Mouse (Mus musculus) kidney, embryonic 16.5 days (tissue): ENCODE data around the gene Gpnmb. TPM values are rescaled to one million over a fixed set of nuclear protein-coding genes. Genes with fewer than 3 reads are reported as not detected.

ENCODE experiments used
- ATAC-seq: fragments of 200-750 bp; cut with Nextera tagmentation; 2 replicates; pipeline ENCODE4 v1.8.0; 2017; ENCODE audit warnings: moderate TSS enrichment; ENCODE audit not compliant: low FRiP score, low TSS enrichment
- H3K27ac ChIP-seq: fragments of 300-500 bp; sonication (generic); 2 replicates; pipeline ENCODE4 v1.5.1; 2014; ENCODE audit warnings: low read length
- H3K27me3 ChIP-seq: fragments of 300-500 bp; sonication (generic); 2 replicates; pipeline ENCODE4 v1.6.1; 2014; ENCODE audit warnings: low read length, control low read depth, mixed read lengths; ENCODE audit not compliant: insufficient read depth
- H3K36me3 ChIP-seq: fragments of 300-500 bp; sonication (generic); 2 replicates; pipeline ENCODE4 v1.6.1; 2014; ENCODE audit warnings: low read length, control low read depth, mixed read lengths; ENCODE audit not compliant: insufficient read depth
- H3K4me1 ChIP-seq: fragments of 300-500 bp; sonication (generic); 2 replicates; pipeline ENCODE4 v1.6.1; 2014; ENCODE audit warnings: low read length, control low read depth, mixed read lengths; ENCODE audit not compliant: insufficient read depth
- H3K4me2 ChIP-seq: fragments of 300-500 bp; sonication (generic); replicated peaks from 2 replicates; pipeline ENCODE4 v1.6.1; 2014; ENCODE audit warnings: low read depth, low read length
- H3K4me3 ChIP-seq: fragments of 300-500 bp; sonication (generic); 2 replicates; pipeline ENCODE4 v1.5.1; 2014; ENCODE audit warnings: mild to moderate bottlenecking, low read length
- H3K9ac ChIP-seq: fragments of 300-500 bp; sonication (generic); replicated peaks from 2 replicates; pipeline ENCODE4 v1.6.1; 2014; ENCODE audit warnings: low read length
- H3K9me3 ChIP-seq: fragments of 300-500 bp; sonication (generic); 2 replicates; pipeline ENCODE4 v1.6.1; 2016; ENCODE audit warnings: low read length, control low read depth
- WGBS: fragments of 180-500 bp; shearing (Covaris S2); extraction: QIAGEN DNeasy Blood & Tissue Kit; methylation state at CpG from one replicate; pipeline ENCODE4 v1.1.7; 2014; 5-methylcytosine and 5-hydroxymethylcytosine counted together
- polyA plus RNA-seq: library from polyadenylated mRNA; unstranded; fragments of >200 nt; fragmentation: Nextera tagmentation; extraction: Ambion mirVana; gene quantifications from 2 replicates; pipeline ENCODE4 v1.2.1, GENCODE M21; 2015

Gpnmb gene
- polyA plus RNA-seq, 1 experiment from 2014 or later: 0.39 TPM

- ATAC-seq: no peak
- Histone ChIP-seq H3K4me1 (peaks cover 9% of the 10 kb centered on the region; the same call in 1 of the 2 replicates), H3K27me3 (no peaks in the 10 kb centered on the region), H3K4me2 (no peak overlapping the region), H3K27ac (no peak overlapping the region), H3K9ac (no peak overlapping the region), H3K4me3 (no peak overlapping the region), H3K9me3 (peaks cover 4% of the 10 kb centered on the region), H3K36me3 (no peaks in the 10 kb centered on the region)
- WGBS: 90% methylated on average over 1 of the region's 1 CpGs
Observed at GRCm38 (mm10) chr6:49009665-49010064, 26.7 kb upstream of the Gpnmb start.

- Histone ChIP-seq H3K36me3 (no peaks in the 10 kb centered on the region), H3K4me3 (no peak overlapping the region), H3K9ac (no peak overlapping the region), H3K27ac (no peak overlapping the region), H3K4me1 (peaks cover 9% of the 10 kb centered on the region; the same call in 1 of the 2 replicates), H3K9me3 (peaks cover 4% of the 10 kb centered on the region), H3K4me2 (no peak overlapping the region), H3K27me3 (no peaks in the 10 kb centered on the region)
- ATAC-seq: no peak
- 74% methylated on average over 5 of the region's 5 CpGs for WGBS
Observed at GRCm38 (mm10) chr6:49011191-49011590, 25.2 kb upstream of the Gpnmb start.

- Histone ChIP-seq H3K36me3 (no peaks in the 10 kb centered on the region), H3K9ac (no peak overlapping the region), H3K4me2 (no peak overlapping the region), H3K4me1 (peaks cover 9% of the 10 kb centered on the region; the same call in 1 of the 2 replicates), H3K4me3 (no peak overlapping the region), H3K9me3 (peaks cover 4% of the 10 kb centered on the region), H3K27ac (no peak overlapping the region), H3K27me3 (no peaks in the 10 kb centered on the region)
- ATAC-seq: no peak
- 85% methylated on average over 4 of the region's 4 CpGs for WGBS
Observed at GRCm38 (mm10) chr6:49013023-49013422, 23.3 kb upstream of the Gpnmb start.

GRCm38 (mm10) chr6:49013458-49013857 is 22.9 kb upstream of the Gpnmb start:
- H3K36me3 ChIP-seq: no peaks in the 10 kb centered on the region
- H3K9ac ChIP-seq: no peak overlapping the region
- H3K4me2 ChIP-seq: no peak overlapping the region
- no peaks in the 10 kb centered on the region for H3K27me3 ChIP-seq
- WGBS: 74% methylated on average over 3 of the region's 3 CpGs
- H3K4me3 ChIP-seq: no peak overlapping the region
- ATAC-seq: no peak
- no peak overlapping the region for H3K27ac ChIP-seq
- H3K4me1 ChIP-seq: peaks cover 6% of the 10 kb centered on the region; the same call in 1 of the 2 replicates
- peaks cover 4% of the 10 kb centered on the region for H3K9me3 ChIP-seq

- 54% methylated on average over 12 of the region's 12 CpGs for WGBS
- H3K4me2 ChIP-seq: no peak overlapping the region
- no peaks in the 10 kb centered on the region for H3K9me3 ChIP-seq
- no peak for ATAC-seq
- no peaks in the 10 kb centered on the region for H3K36me3 ChIP-seq
- H3K4me1 ChIP-seq: no peaks in the 10 kb centered on the region
- H3K4me3 ChIP-seq: no peak overlapping the region
- H3K27ac ChIP-seq: no peak overlapping the region
- H3K27me3 ChIP-seq: no peaks in the 10 kb centered on the region
- no peak overlapping the region for H3K9ac ChIP-seq
Observed at GRCm38 (mm10) chr6:49017150-49017549, 19.2 kb upstream of the Gpnmb start.

GRCm38 (mm10) chr6:49019341-49019740 is 17.0 kb upstream of the Gpnmb start:
- Histone ChIP-seq H3K4me3 (no peak overlapping the region), H3K9me3 (no peaks in the 10 kb centered on the region), H3K27ac (no peak overlapping the region), H3K4me2 (no peak overlapping the region), H3K9ac (no peak overlapping the region), H3K4me1 (no peaks in the 10 kb centered on the region), H3K27me3 (no peaks in the 10 kb centered on the region), H3K36me3 (no peaks in the 10 kb centered on the region)
- 94% methylated on average over 1 of the region's 1 CpGs for WGBS
- ATAC-seq: no peak

GRCm38 (mm10) chr6:49021141-49022012 is 15.0 kb upstream of the Gpnmb start:
- ATAC-seq: no peak
- no peak overlapping the region for H3K9ac ChIP-seq
- H3K4me2 ChIP-seq: no peak overlapping the region
- no peaks in the 10 kb centered on the region for H3K27me3 ChIP-seq
- no peak overlapping the region for H3K4me3 ChIP-seq
- H3K36me3 ChIP-seq: no peaks in the 10 kb centered on the region
- 58% methylated on average over 14 of the region's 14 CpGs for WGBS
- H3K4me1 ChIP-seq: no peaks in the 10 kb centered on the region
- no peak overlapping the region for H3K27ac ChIP-seq
- no peaks in the 10 kb centered on the region for H3K9me3 ChIP-seq

- Histone ChIP-seq H3K9ac (no peak overlapping the region), H3K4me2 (no peak overlapping the region), H3K9me3 (no peaks in the 10 kb centered on the region), H3K27me3 (no peaks in the 10 kb centered on the region), H3K27ac (no peak overlapping the region), H3K4me1 (no peaks in the 10 kb centered on the region), H3K36me3 (no peaks in the 10 kb centered on the region), H3K4me3 (no peak overlapping the region)
- 85% methylated on average over 2 of the region's 2 CpGs for WGBS
- no peak for ATAC-seq
Observed at GRCm38 (mm10) chr6:49022384-49022783, 14.0 kb upstream of the Gpnmb start.

GRCm38 (mm10) chr6:49023315-49023714 is 13.0 kb upstream of the Gpnmb start:
- no peaks in the 10 kb centered on the region for H3K9me3 ChIP-seq
- H3K27me3 ChIP-seq: no peaks in the 10 kb centered on the region
- no peak for ATAC-seq
- H3K4me1 ChIP-seq: no peaks in the 10 kb centered on the region
- H3K9ac ChIP-seq: no peak overlapping the region
- no peak overlapping the region for H3K4me3 ChIP-seq
- 76% methylated on average over 10 of the region's 10 CpGs for WGBS
- H3K36me3 ChIP-seq: no peaks in the 10 kb centered on the region
- H3K4me2 ChIP-seq: no peak overlapping the region
- no peak overlapping the region for H3K27ac ChIP-seq

- Histone ChIP-seq H3K4me3 (no peak overlapping the region), H3K27ac (no peak overlapping the region), H3K9me3 (no peaks in the 10 kb centered on the region), H3K9ac (no peak overlapping the region), H3K27me3 (no peaks in the 10 kb centered on the region), H3K4me1 (no peaks in the 10 kb centered on the region), H3K4me2 (no peak overlapping the region), H3K36me3 (no peaks in the 10 kb centered on the region)
- 72% methylated on average over 7 of the region's 7 CpGs for WGBS
- no peak for ATAC-seq
Observed at GRCm38 (mm10) chr6:49025290-49025689, 11.1 kb upstream of the Gpnmb start.
